Mouse (Mus musculus) ES-Bruce4 (cell line): ENCODE data around the gene Fryl.

Experiments used
- CTCF ChIP-seq: IDR thresholded peaks from one replicate; pipeline ENCODE4 v1.8.1; 2011; ENCODE audit warnings: low read depth, low read length
- POLR2A ChIP-seq: IDR thresholded peaks from one replicate; pipeline ENCODE4 v1.8.1; 2011; ENCODE audit warnings: low read length; ENCODE audit not compliant: insufficient read depth

GRCm38 (mm10) chr5:73047651-73048245 lies 208.7 kb downstream of the Fryl start:
- TF ChIP-seq CTCF, result no peak
- TF ChIP-seq POLR2A, result no peak
